In genomic region chr3:127374190-127374710, GRCm38 (mm10) we compare ENCODE assay signal across 15 mouse cellular contexts.
"Had no signal": no experiment of that assay in that cellular context is flagged by ENCODE, and none has a peak within 500 bp of the region (broad histone marks: within the 10 kb centered on the region; RNA-seq: fewer than 3 reads in every experiment).

No protein-coding gene starts in this region.

- ATAC-seq: intestine, embryonic 15.5 days had no signal

- H3K4me2 ChIP-seq: intestine, embryonic 15.5 days; limb, embryonic 13.5 days; midbrain, embryonic 12.5 days; neural tube, embryonic 15.5 days had no signal

- H3K4me1 ChIP-seq: intestine, embryonic 15.5 days had no signal

- H3K4me3 ChIP-seq: intestine, embryonic 15.5 days; layer of hippocampus, adult 2 months; limb, embryonic 13.5 days; midbrain, embryonic 12.5 days; myocyte; neural tube, embryonic 15.5 days had no signal

- H3K27ac ChIP-seq: intestine, embryonic 15.5 days; layer of hippocampus, adult 2 months; limb, embryonic 13.5 days; midbrain, embryonic 12.5 days; neural tube, embryonic 15.5 days had no signal

- H3K36me3 ChIP-seq: intestine, embryonic 15.5 days; limb, embryonic 13.5 days; midbrain, embryonic 12.5 days; neural tube, embryonic 15.5 days had no signal

- H3K9ac ChIP-seq: intestine, embryonic 15.5 days; limb, embryonic 13.5 days; midbrain, embryonic 12.5 days; neural tube, embryonic 15.5 days had no signal

- DNase-seq: kidney, adult 18-20 months; kidney, postnatal 10 days; kidney, postnatal 4 days; left cerebral cortex, postnatal 4 days; lung, adult 18-20 months; right cerebral cortex, adult 18-20 months; spleen, adult 18-20 months; thymus, adult 18-20 months; thymus, postnatal 14 days had no signal

- H3K27me3 ChIP-seq: intestine, embryonic 15.5 days; limb, embryonic 13.5 days; midbrain, embryonic 12.5 days; neural tube, embryonic 15.5 days had no signal

- H3K9me3 ChIP-seq: intestine, embryonic 15.5 days; limb, embryonic 13.5 days; neural tube, embryonic 15.5 days had no signal
